Mouse (Mus musculus) MEL (cell line): ENCODE measurements at regions not wholly inside any gene's neighbourhood (a gene's known extent, or its start where the extent isn't known, plus 50 kb on each side); places are given as distances from the start of the nearest gene placed in this dataset.

Experiments used
- DNase-seq: peaks from one replicate; pipeline ENCODE4 v3.0.0; 2011; ENCODE audit warnings: low read depth, low spot score
- H3K27ac ChIP-seq: 2 replicates; pipeline ENCODE4 v1.5.1; 2012; ENCODE audit warnings: low read depth, mild to moderate bottlenecking, control low read depth, low read length, moderate library complexity; ENCODE audit not compliant: control insufficient read depth
- H3K27me3 ChIP-seq, 2 experiments: fragments of 150-350 bp in 1 of 2; sonication (generic) in 1 of 2; 2 replicates each; pipeline ENCODE4 v1.6.1; 2012; ENCODE audit warnings: low read length in 2 of 2, mild to moderate bottlenecking in 2 of 2, improper control_type of control experiment in 1 of 2, moderate library complexity in 1 of 2; ENCODE audit not compliant: insufficient read depth in 2 of 2, control insufficient read depth in 1 of 2
- H3K36me3 ChIP-seq, 2 experiments: 2 replicates each; pipeline ENCODE4 v1.6.1; 2012 to 2014; ENCODE audit warnings: low read length in 2 of 2, improper control_type of control experiment in 1 of 2, inconsistent platforms in 1 of 2, mild to moderate bottlenecking in 1 of 2; ENCODE audit not compliant: insufficient read depth in 2 of 2, control insufficient read depth in 1 of 2
- H3K4me1 ChIP-seq, 2 experiments: fragments of 150-350 bp in 1 of 2; sonication (generic) in 1 of 2; 2 replicates each; pipeline ENCODE4 v1.6.1; 2012; ENCODE audit warnings: low read length in 2 of 2, improper control_type of control experiment in 1 of 2, mild to moderate bottlenecking in 1 of 2; ENCODE audit not compliant: insufficient read depth in 2 of 2, control insufficient read depth in 1 of 2
- H3K4me3 ChIP-seq, 2 experiments: fragments of 150-350 bp in 1 of 2; sonication (generic) in 1 of 2; 2 replicates each; pipeline ENCODE4 v1.5.1; 2012; ENCODE audit warnings: low read depth in 2 of 2, low read length in 2 of 2, mild to moderate bottlenecking in 2 of 2, moderate library complexity in 2 of 2, control low read depth in 1 of 2, improper control_type of control experiment in 1 of 2; ENCODE audit not compliant: control insufficient read depth in 1 of 2, insufficient read depth in 1 of 2
- H3K79me2 ChIP-seq: 2 replicates; pipeline ENCODE4 v1.6.1; 2012; ENCODE audit warnings: mild to moderate bottlenecking, low read length, moderate library complexity; ENCODE audit not compliant: control insufficient read depth, poor library complexity, insufficient read depth
- H3K9ac ChIP-seq: 2 replicates; pipeline ENCODE4 v1.6.1; 2012; ENCODE audit warnings: low read depth, mild to moderate bottlenecking, control low read depth, low read length, moderate library complexity; ENCODE audit not compliant: control insufficient read depth, poor library complexity, severe bottlenecking
- H3K9me3 ChIP-seq: fragments of 150-350 bp; sonication (generic); replicated peaks from 2 replicates; pipeline ENCODE4 v1.6.1; 2012; ENCODE audit warnings: mild to moderate bottlenecking, low read length, improper control_type of control experiment, moderate library complexity; ENCODE audit not compliant: insufficient read depth
- CHD1 ChIP-seq: IDR thresholded peaks from 2 replicates; pipeline ENCODE4 v1.6.1; 2012; ENCODE audit warnings: low read depth, mild to moderate bottlenecking, inconsistent platforms, low read length, improper control_type of control experiment
- CTCF ChIP-seq, 3 experiments: IDR thresholded peaks in 2 of 3; conservative IDR thresholded peaks in 1 of 3; 2 replicates each; pipeline ENCODE4 v1.5.1; 2011 to 2012; ENCODE audit warnings: low read length in 3 of 3, low read depth in 2 of 3, mild to moderate bottlenecking in 2 of 3, improper control_type of control experiment in 1 of 3, inconsistent platforms in 1 of 3, mixed read lengths in 1 of 3, moderate library complexity in 1 of 3; ENCODE audit not compliant: control insufficient read depth in 1 of 3, insufficient read depth in 1 of 3, poor library complexity in 1 of 3, severe bottlenecking in 1 of 3
- E2F4 ChIP-seq: IDR thresholded peaks from 2 replicates; pipeline ENCODE4 v1.6.1; 2011; ENCODE audit warnings: low read depth, low read length, improper control_type of control experiment, borderline replicate concordance
- EP300 ChIP-seq, 2 experiments: IDR thresholded peaks; 2 replicates each; pipeline ENCODE4 v1.6.1; 2011; ENCODE audit warnings: improper control_type of control experiment in 2 of 2, low read length in 2 of 2, low read depth in 1 of 2, mild to moderate bottlenecking in 1 of 2
- ETS1 ChIP-seq: IDR thresholded peaks from 2 replicates; pipeline ENCODE4 v1.6.1; 2012; ENCODE audit warnings: low read depth, mild to moderate bottlenecking, inconsistent platforms, low read length, improper control_type of control experiment, moderate library complexity
- GABPA ChIP-seq: IDR thresholded peaks from 2 replicates; pipeline ENCODE4 v1.6.1; 2012; ENCODE audit warnings: low read depth, mild to moderate bottlenecking, inconsistent platforms, low read length, improper control_type of control experiment, moderate library complexity
- GATA1 ChIP-seq: IDR thresholded peaks from 2 replicates; pipeline ENCODE4 v1.6.1; 2011; ENCODE audit warnings: low read depth, low read length, improper control_type of control experiment
- JUND ChIP-seq: IDR thresholded peaks from 2 replicates; pipeline ENCODE4 v1.6.1; 2011; ENCODE audit warnings: low read depth, mild to moderate bottlenecking, improper control_type of control experiment, low read length
- KAT2A ChIP-seq: conservative IDR thresholded peaks from 2 replicates; pipeline ENCODE4 v1.6.1; 2012; ENCODE audit warnings: low read depth, low read length, improper control_type of control experiment, inconsistent platforms
- MAFK ChIP-seq: IDR thresholded peaks from 2 replicates; pipeline ENCODE4 v1.6.1; 2011; ENCODE audit warnings: low read depth, mild to moderate bottlenecking, low read length, improper control_type of control experiment, borderline replicate concordance
- MAX ChIP-seq: IDR thresholded peaks from 2 replicates; pipeline ENCODE4 v1.6.1; 2011; ENCODE audit warnings: low read length, improper control_type of control experiment
- MEF2A ChIP-seq: IDR thresholded peaks from 2 replicates; pipeline ENCODE4 v1.6.1; 2014; ENCODE audit warnings: low read depth, mild to moderate bottlenecking, inconsistent platforms, low read length, improper control_type of control experiment; ENCODE audit not compliant: poor library complexity, insufficient replicate concordance, severe bottlenecking; ENCODE audit errors: extremely low read depth
- MXI1 ChIP-seq: IDR thresholded peaks from 2 replicates; pipeline ENCODE4 v1.6.1; 2011; ENCODE audit warnings: mild to moderate bottlenecking, low read depth, low read length, improper control_type of control experiment
- MYB ChIP-seq: IDR thresholded peaks from 2 replicates; pipeline ENCODE4 v1.6.1; 2011; ENCODE audit warnings: mild to moderate bottlenecking, low read depth, low read length, improper control_type of control experiment
- MYC ChIP-seq: IDR thresholded peaks from 2 replicates; pipeline ENCODE4 v1.6.1; 2011; ENCODE audit warnings: low read depth, mild to moderate bottlenecking, low read length, improper control_type of control experiment, moderate library complexity
- NELFE ChIP-seq: IDR thresholded peaks from 2 replicates; pipeline ENCODE4 v1.6.1; 2011; ENCODE audit warnings: low read depth, low read length, improper control_type of control experiment
- NRF1 ChIP-seq: IDR thresholded peaks from 2 replicates; pipeline ENCODE4 v1.6.1; 2014; ENCODE audit warnings: low read depth, mild to moderate bottlenecking, inconsistent platforms, low read length, improper control_type of control experiment, moderate library complexity; ENCODE audit not compliant: poor library complexity, insufficient read depth, severe bottlenecking
- POLR2AphosphoS2 ChIP-seq: IDR thresholded peaks from 2 replicates; pipeline ENCODE4 v1.6.1; 2011; ENCODE audit warnings: low read length, improper control_type of control experiment
- POLR2AphosphoS5 ChIP-seq: IDR thresholded peaks from 2 replicates; pipeline ENCODE4 v1.6.1; 2012; ENCODE audit warnings: low read depth, borderline replicate concordance, mild to moderate bottlenecking, inconsistent platforms, low read length, moderate library complexity, mixed read lengths
- RCOR1 ChIP-seq: IDR thresholded peaks from 2 replicates; pipeline ENCODE4 v1.6.1; 2012; ENCODE audit warnings: low read depth, mild to moderate bottlenecking, inconsistent platforms, low read length, improper control_type of control experiment
- SIN3A ChIP-seq: IDR thresholded peaks from 2 replicates; pipeline ENCODE4 v1.6.1; 2012; ENCODE audit warnings: low read length, improper control_type of control experiment, inconsistent platforms
- TBP ChIP-seq: IDR thresholded peaks from 2 replicates; pipeline ENCODE4 v1.8.0; 2011; ENCODE audit warnings: low read depth, low read length, improper control_type of control experiment
- UBTF ChIP-seq: IDR thresholded peaks from 2 replicates; pipeline ENCODE4 v1.6.1; 2012; ENCODE audit warnings: low read depth, mild to moderate bottlenecking, inconsistent platforms, low read length, improper control_type of control experiment, moderate library complexity, borderline replicate concordance; ENCODE audit not compliant: insufficient read depth
- USF1 ChIP-seq: IDR thresholded peaks from 2 replicates; pipeline ENCODE4 v1.6.1; 2014; ENCODE audit warnings: low read depth, mild to moderate bottlenecking, inconsistent platforms, low read length, improper control_type of control experiment, moderate library complexity
- ZC3H11A ChIP-seq: IDR thresholded peaks from 2 replicates; pipeline ENCODE4 v1.6.1; 2012; ENCODE audit warnings: low read depth, mild to moderate bottlenecking, inconsistent platforms, low read length, improper control_type of control experiment
- ZMIZ1 ChIP-seq: IDR thresholded peaks from 2 replicates; pipeline ENCODE4 v1.6.1; 2012; ENCODE audit warnings: low read depth, mild to moderate bottlenecking, inconsistent platforms, low read length, improper control_type of control experiment, moderate library complexity
- ZNF384 ChIP-seq: IDR thresholded peaks from 2 replicates; pipeline ENCODE4 v1.6.1; 2012; ENCODE audit warnings: low read depth, mild to moderate bottlenecking, inconsistent platforms, low read length, improper control_type of control experiment

GRCm38 (mm10) chr3:154513566-154513965 is 82.9 kb upstream of the Cryz start:
- no peak for DNase-seq
- no peak overlapping the region for H3K9ac ChIP-seq
- H3K9me3 ChIP-seq, result no peaks in the 10 kb centered on the region
- H3K4me3 ChIP-seq, result no peak overlapping the region
- no peaks in the 10 kb centered on the region for H3K4me1 ChIP-seq
- H3K27ac ChIP-seq, result no peak overlapping the region
- H3K27me3 ChIP-seq, result no peaks in the 10 kb centered on the region
- TF ChIP-seq GATA1 (no peak), ZMIZ1 (no peak), UBTF (no peak), TBP (no peak), CTCF (IDR thresholded peaks at IDR 0.05 in 2 of 3, conservative IDR thresholded peaks at IDR 0.05 in 1 of 3; ENCODE audit: control insufficient read depth in 1 of 3, insufficient read depth in 1 of 3, low read depth in 2 of 3, low read length in 3 of 3, poor library complexity in 1 of 3, severe bottlenecking in 1 of 3) (no peak), MEF2A (no peak), EP300 (IDR thresholded peaks at IDR 0.05; ENCODE audit: low read depth in 1 of 2, low read length in 2 of 2) (no peak), NELFE (no peak), MXI1 (no peak), GABPA (no peak), MYC (no peak), JUND (no peak), MAX (no peak), NRF1 (no peak), MAFK (no peak), SIN3A (no peak), USF1 (no peak), ETS1 (no peak), ZC3H11A (no peak), RCOR1 (no peak)
- H3K36me3 ChIP-seq, result no peaks in the 10 kb centered on the region
- no peaks in the 10 kb centered on the region for H3K79me2 ChIP-seq

DNA sequence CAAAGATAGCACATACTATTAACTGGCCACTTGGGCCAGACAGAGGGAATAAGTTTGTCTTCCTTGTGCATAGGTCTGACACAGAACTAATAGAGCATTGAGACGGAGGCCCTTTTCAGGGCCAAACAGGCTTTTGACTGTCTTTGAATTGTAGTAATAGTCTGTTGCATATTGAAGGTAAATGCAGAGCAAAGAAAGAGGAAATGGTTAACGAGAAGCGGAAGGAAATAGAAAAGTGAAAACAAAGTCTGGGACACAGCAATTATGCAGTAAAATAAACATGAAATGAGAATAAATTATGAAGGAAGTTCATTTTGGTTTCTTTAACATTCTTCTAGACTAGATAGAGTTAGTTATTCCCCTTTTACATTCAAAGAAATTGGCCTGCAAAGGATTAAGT is 86.4 kb upstream of the Cryz start:
- DNase-seq, result no peak
- no peak for TF ChIP-seq MAX
- no peak for TF ChIP-seq CHD1
- no peak for TF ChIP-seq MAFK
- no peak for TF ChIP-seq UBTF
- TF ChIP-seq ZNF384, result no peak
- no peak for TF ChIP-seq POLR2AphosphoS5
- TF ChIP-seq NELFE, result no peak
- no peak for TF ChIP-seq KAT2A
- no peak for TF ChIP-seq ZMIZ1
- no peak for TF ChIP-seq POLR2AphosphoS2
- no peak for TF ChIP-seq ZC3H11A
- TF ChIP-seq MYB, result no peak
- no peak for TF ChIP-seq CTCF (IDR thresholded peaks at IDR 0.05 in 2 of 3, conservative IDR thresholded peaks at IDR 0.05 in 1 of 3; ENCODE audit: control insufficient read depth in 1 of 3, insufficient read depth in 1 of 3, low read depth in 2 of 3, low read length in 3 of 3, poor library complexity in 1 of 3, severe bottlenecking in 1 of 3)
- no peak for TF ChIP-seq E2F4
- TF ChIP-seq MEF2A, result no peak
- TF ChIP-seq, all 39 proteins: peak for 0
- no peak overlapping the region for H3K4me3 ChIP-seq

More for the DNA sequence above, 86.4 kb upstream of the Cryz start:
- H3K27me3 ChIP-seq, result no peaks in the 10 kb centered on the region
- H3K27ac ChIP-seq, result no peak overlapping the region
- no peaks in the 10 kb centered on the region for H3K4me1 ChIP-seq
- no peaks in the 10 kb centered on the region for H3K9me3 ChIP-seq
- no peak overlapping the region for H3K9ac ChIP-seq
- no peaks in the 10 kb centered on the region for H3K79me2 ChIP-seq
- no peaks in the 10 kb centered on the region for H3K36me3 ChIP-seq
